8 mouse cellular contexts compared by ENCODE assay signal in the genomic region with DNA sequence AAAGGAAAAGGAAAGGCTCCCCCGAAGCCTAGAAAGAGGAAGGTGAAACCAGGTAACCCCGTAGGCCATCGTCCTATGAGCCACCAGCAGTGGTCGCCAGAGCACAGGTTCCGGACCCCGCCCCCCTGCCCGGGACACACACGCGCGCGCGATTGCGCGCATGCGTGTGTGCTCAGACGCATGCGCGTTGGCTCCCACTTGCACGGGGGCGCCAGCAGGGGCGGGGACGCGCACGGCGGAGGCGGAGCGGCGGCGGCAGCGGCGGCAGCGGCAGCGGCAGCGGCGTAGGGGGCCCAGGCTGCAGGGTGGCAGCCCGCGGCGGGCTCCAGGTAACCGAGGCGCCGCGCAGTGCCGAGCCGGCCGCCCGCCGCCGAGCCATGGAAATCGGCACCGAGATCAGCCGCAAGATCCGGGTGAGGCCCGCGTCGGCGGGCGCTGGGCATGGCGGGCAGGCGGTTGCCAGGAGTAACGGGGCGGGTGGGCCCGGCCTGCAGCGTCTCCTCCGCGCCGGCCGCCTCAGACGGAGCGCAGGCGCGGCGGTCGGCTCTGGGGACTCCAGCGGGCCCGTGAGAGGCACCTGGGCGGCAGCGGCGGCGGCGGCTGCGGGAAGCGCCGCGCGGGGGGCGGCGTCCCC. TPM values are rescaled to one million over a fixed set of nuclear protein-coding genes. Genes with fewer than 3 reads are reported as not detected.
DNase-seq lines count a peak whose midpoint lies in the region; ATAC-seq lines count a peak whose summit lies in the region.

A gene (plus strand): TSS at position 219 of the 634 bp plus-strand sequence.

- H3K36me3 ChIP-seq in forebrain, embryonic 11.5 days (ENCODE audit: control insufficient read depth, insufficient read depth, low read length): no peaks in the 10 kb centered on the region
- no peaks in the 10 kb centered on the region for H3K36me3 ChIP-seq in heart, embryonic 16.5 days (ENCODE audit: control insufficient read depth, insufficient read depth)
- peaks cover 12% of the 10 kb centered on the region; the same call in 1 of the 2 replicates for H3K36me3 ChIP-seq in liver, embryonic 15.5 days (replicated peaks)
- no peaks in the 10 kb centered on the region for H3K36me3 ChIP-seq in neural tube, embryonic 12.5 days

- under 1% methylated on average over 68 of the region's 87 CpGs for WGBS in forebrain, embryonic 11.5 days
- under 1% methylated on average over 78 of the region's 87 CpGs for WGBS in heart, embryonic 16.5 days
- WGBS in liver, embryonic 15.5 days (ENCODE audit: insufficient replicate concordance): under 1% methylated on average over 87 of the region's 87 CpGs
- WGBS in neural tube, embryonic 12.5 days: under 1% methylated on average over 74 of the region's 87 CpGs

- H3K9ac ChIP-seq in forebrain, embryonic 11.5 days (ENCODE audit: low read length): peak within 1 kb of the TSS; percentile 90
- peak within 1 kb of the TSS; percentile 96 for H3K9ac ChIP-seq in heart, embryonic 16.5 days (ENCODE audit: low read length)
- H3K9ac ChIP-seq in liver, embryonic 15.5 days: peak within 1 kb of the TSS; percentile 85
- peak within 1 kb of the TSS; percentile 94 for H3K9ac ChIP-seq in neural tube, embryonic 12.5 days

- no peaks in the 10 kb centered on the region for H3K27me3 ChIP-seq in forebrain, embryonic 11.5 days (ENCODE audit: control insufficient read depth, insufficient read depth, low read length)
- H3K27me3 ChIP-seq in heart, embryonic 16.5 days (ENCODE audit: control insufficient read depth, insufficient read depth, low read length): no peaks in the 10 kb centered on the region
- H3K27me3 ChIP-seq in liver, embryonic 15.5 days: peaks cover 13% of the 10 kb centered on the region
- no peaks in the 10 kb centered on the region for H3K27me3 ChIP-seq in neural tube, embryonic 12.5 days (replicated peaks)

- no peaks in the 10 kb centered on the region; the same call in 1 of the 2 replicates for H3K4me1 ChIP-seq in forebrain, embryonic 11.5 days (replicated peaks; ENCODE audit: control insufficient read depth, insufficient read depth, low read length)
- H3K4me1 ChIP-seq in heart, embryonic 16.5 days (ENCODE audit: control insufficient read depth, insufficient read depth, low read length): peaks cover 23% of the 10 kb centered on the region
- H3K4me1 ChIP-seq in liver, embryonic 15.5 days (replicated peaks): peaks cover 23% of the 10 kb centered on the region
- H3K4me1 ChIP-seq in neural tube, embryonic 12.5 days: peaks cover 18% of the 10 kb centered on the region

- H3K9me3 ChIP-seq in forebrain, embryonic 11.5 days (ENCODE audit: control insufficient read depth, low read length): no peaks in the 10 kb centered on the region
- no peaks in the 10 kb centered on the region for H3K9me3 ChIP-seq in heart, embryonic 16.5 days (replicated peaks; ENCODE audit: control insufficient read depth, low read length)
- H3K9me3 ChIP-seq in liver, embryonic 15.5 days (replicated peaks): no peaks in the 10 kb centered on the region
- no peaks in the 10 kb centered on the region for H3K9me3 ChIP-seq in neural tube, embryonic 12.5 days

- peak; percentile 92 for ATAC-seq in forebrain, embryonic 11.5 days (replicated peaks; ENCODE audit: low FRiP score)
- peak; percentile 89 for ATAC-seq in heart, embryonic 16.5 days (replicated peaks; ENCODE audit: extremely low read depth, insufficient read depth, low FRiP score)
- ATAC-seq in liver, embryonic 15.5 days (ENCODE audit: insufficient read depth): peak; percentile 92
- peak; percentile 91 for ATAC-seq in neural tube, embryonic 12.5 days (ENCODE audit: low FRiP score, low read depth)

- H3K4me3 ChIP-seq in forebrain, embryonic 11.5 days (ENCODE audit: low read depth, low read length): peak within 1 kb of the TSS; percentile 64
- H3K4me3 ChIP-seq in heart, embryonic 16.5 days (ENCODE audit: low read length): peak within 1 kb of the TSS; percentile 94
- peak within 1 kb of the TSS; percentile 91 for H3K4me3 ChIP-seq in liver, embryonic 15.5 days (replicated peaks)
- H3K4me3 ChIP-seq in neural tube, embryonic 12.5 days: peak within 1 kb of the TSS; percentile 91

- peak; percentile 90 to 93 for DNase-seq in CD8-positive naive resting alpha-beta T cell, adult 2 months (ENCODE audit: low read depth in 2 of 2, low spot score in 2 of 2)
- DNase-seq in c-Kit-positive CD71-negative TER-119-negative erythroid progenitor cells, embryonic 14.5 days (ENCODE audit: low read depth): peak; percentile 84
- DNase-seq in forebrain, embryonic 11.5 days (ENCODE audit: low spot score): peak; percentile 98
- peak; percentile 94 to 98 for DNase-seq in kidney, postnatal 36 days
- peak; percentile 73 for DNase-seq in telencephalon, adult 2 months (ENCODE audit: low read depth, low spot score)

- H3K27ac ChIP-seq in forebrain, embryonic 11.5 days (ENCODE audit: low read depth, low read length): peak within 1 kb of the TSS; percentile 80
- H3K27ac ChIP-seq in heart, embryonic 16.5 days (ENCODE audit: low read length): peak within 1 kb of the TSS; percentile 93
- peak within 1 kb of the TSS; percentile 90 for H3K27ac ChIP-seq in liver, embryonic 15.5 days (replicated peaks)
- H3K27ac ChIP-seq in neural tube, embryonic 12.5 days: peak within 1 kb of the TSS; percentile 86

- H3K4me2 ChIP-seq in forebrain, embryonic 11.5 days (ENCODE audit: low read depth, low read length, severe bottlenecking): peak within 1 kb of the TSS; percentile 72
- peak within 1 kb of the TSS; percentile 86 for H3K4me2 ChIP-seq in heart, embryonic 16.5 days (ENCODE audit: low read depth, low read length)
- H3K4me2 ChIP-seq in liver, embryonic 15.5 days: peak within 1 kb of the TSS; percentile 79
- peak within 1 kb of the TSS; percentile 71 for H3K4me2 ChIP-seq in neural tube, embryonic 12.5 days (replicated peaks)

RNA-seq across cellular contexts. Expression of the gene that starts here (rescaled TPM):
- polyA plus RNA-seq in forebrain, embryonic 11.5 days (2014; fragmentation: Nextera tagmentation; extraction: Ambion mirVana): 176 and 179 TPM in 2 replicates
- 87.2 and 95.9 TPM in 2 replicates for polyA plus RNA-seq in heart, embryonic 16.5 days (2015; fragmentation: Nextera tagmentation; extraction: Ambion mirVana)
- polyA plus RNA-seq in liver, embryonic 15.5 days (2015; fragmentation: Nextera tagmentation; extraction: Ambion mirVana): 33.2 and 34.1 TPM in 2 replicates
- polyA plus RNA-seq in neural tube, embryonic 12.5 days (2016; fragmentation: Nextera tagmentation; extraction: Ambion mirVana): 139 and 146 TPM in 2 replicates

Comparison
In these comparisons a context has a peak if more than half of its experiments do, and no peak if none do; other contexts are left out.
1. Peak in every context shown above with its lines: DNase-seq, ATAC-seq, H3K4me3 ChIP-seq and H3K27ac ChIP-seq.